Mouse (Mus musculus) heart, embryonic 12.5 days (tissue): ENCODE results near the gene Zc3h7a. TPM values are rescaled to one million over a fixed set of nuclear protein-coding genes. Genes with fewer than 3 reads are reported as not detected.

Experiments
- ATAC-seq: fragments of 200-750 bp; cut with Nextera tagmentation; 2 replicates; pipeline ENCODE4 v1.8.0; 2017; ENCODE audit warnings: moderate TSS enrichment, moderate library complexity; ENCODE audit not compliant: insufficient number of reproducible peaks, low FRiP score
- H3K27ac ChIP-seq: fragments of 300-500 bp; sonication (generic); 2 replicates; pipeline ENCODE4 v1.5.1; 2016; ENCODE audit warnings: mild to moderate bottlenecking, moderate library complexity; ENCODE audit not compliant: poor library complexity, severe bottlenecking
- H3K27me3 ChIP-seq: fragments of 300-500 bp; sonication (generic); replicated peaks from 2 replicates; pipeline ENCODE4 v1.6.1; 2016; ENCODE audit warnings: mild to moderate bottlenecking, moderate library complexity
- H3K36me3 ChIP-seq: fragments of 300-500 bp; sonication (generic); 2 replicates; pipeline ENCODE4 v1.6.1; 2016; ENCODE audit warnings: mild to moderate bottlenecking, moderate library complexity
- H3K4me1 ChIP-seq: fragments of 300-500 bp; sonication (generic); replicated peaks from 2 replicates; pipeline ENCODE4 v1.6.1; 2016; ENCODE audit warnings: mild to moderate bottlenecking
- H3K4me2 ChIP-seq: fragments of 300-500 bp; sonication (generic); 2 replicates; pipeline ENCODE4 v1.6.1; 2016; ENCODE audit warnings: mild to moderate bottlenecking, moderate library complexity
- H3K4me3 ChIP-seq: fragments of 300-500 bp; sonication (generic); 2 replicates; pipeline ENCODE4 v1.5.1; 2016; ENCODE audit warnings: mild to moderate bottlenecking
- H3K9ac ChIP-seq: fragments of 300-500 bp; sonication (generic); 2 replicates; pipeline ENCODE4 v1.6.1; 2016; ENCODE audit warnings: mild to moderate bottlenecking, moderate library complexity
- H3K9me3 ChIP-seq: fragments of 300-500 bp; sonication (generic); replicated peaks from 2 replicates; pipeline ENCODE4 v1.6.1; 2016; ENCODE audit warnings: mild to moderate bottlenecking, moderate library complexity
- WGBS: fragments of 180-500 bp; shearing (Covaris S2); methylation state at CpG from one replicate; pipeline ENCODE4 v1.1.7; 2016; 5-methylcytosine and 5-hydroxymethylcytosine counted together
- microRNA-seq: library from miRNA; unstranded; fragments of <30 nt; microRNA quantifications from one replicate; pipeline ENCODE4, GENCODE M21; 2017
- polyA plus RNA-seq: library from polyadenylated mRNA; unstranded; fragments of >200 nt; fragmentation: Nextera tagmentation; extraction: Ambion mirVana; gene quantifications from 2 replicates; pipeline ENCODE4 v1.2.1, GENCODE M21; 2016

Gene Zc3h7a
- polyA plus RNA-seq, 1 experiment from 2014 or later: 77.9 TPM

GRCm38 (mm10) chr16:11093717-11094386, 82.3 kb downstream of the Zc3h7a start:
- no peak overlapping the region for H3K9ac ChIP-seq
- H3K36me3 ChIP-seq: peaks cover 41% of the 10 kb centered on the region
- H3K4me2 ChIP-seq: no peak overlapping the region
- no peaks in the 10 kb centered on the region for H3K27me3 ChIP-seq
- WGBS: 78% methylated on average over 13 of the region's 13 CpGs
- H3K9me3 ChIP-seq: no peaks in the 10 kb centered on the region
- no peak overlapping the region for H3K27ac ChIP-seq
- ATAC-seq: no peak
- peaks cover 27% of the 10 kb centered on the region for H3K4me1 ChIP-seq
- no peak overlapping the region for H3K4me3 ChIP-seq

- Histone ChIP-seq H3K4me3 (no peak overlapping the region), H3K9ac (no peak overlapping the region), H3K9me3 (no peaks in the 10 kb centered on the region), H3K4me1 (peaks cover 24% of the 10 kb centered on the region), H3K27me3 (no peaks in the 10 kb centered on the region), H3K36me3 (peaks cover 54% of the 10 kb centered on the region), H3K27ac (peak overlapping the region; percentile 65), H3K4me2 (no peak overlapping the region)
- 37% methylated on average over 3 of the region's 3 CpGs for WGBS
- ATAC-seq: no peak
Observed at GRCm38 (mm10) chr16:11092523-11092922, 83.7 kb downstream of the Zc3h7a start.

- ATAC-seq: no peak
- peak overlapping the region; percentile 65 for H3K27ac ChIP-seq
- no peak overlapping the region for H3K4me3 ChIP-seq
- H3K4me2 ChIP-seq: no peak overlapping the region
- 42% methylated on average over 4 of the region's 4 CpGs for WGBS
- peaks cover 59% of the 10 kb centered on the region for H3K36me3 ChIP-seq
- no peaks in the 10 kb centered on the region for H3K27me3 ChIP-seq
- H3K9me3 ChIP-seq: no peaks in the 10 kb centered on the region
- H3K4me1 ChIP-seq: peaks cover 24% of the 10 kb centered on the region
- H3K9ac ChIP-seq: no peak overlapping the region
Observed at GRCm38 (mm10) chr16:11092061-11092460, 84.1 kb downstream of the Zc3h7a start.

GRCm38 (mm10) chr16:11090836-11091570, 85.2 kb downstream of the Zc3h7a start:
- no peak overlapping the region for H3K9ac ChIP-seq
- no peak overlapping the region for H3K4me2 ChIP-seq
- H3K27me3 ChIP-seq: no peaks in the 10 kb centered on the region
- no peaks in the 10 kb centered on the region for H3K9me3 ChIP-seq
- H3K4me1 ChIP-seq: peaks cover 24% of the 10 kb centered on the region
- ATAC-seq: no peak
- peaks cover 63% of the 10 kb centered on the region for H3K36me3 ChIP-seq
- no peak overlapping the region for H3K27ac ChIP-seq
- no peak overlapping the region for H3K4me3 ChIP-seq
- 78% methylated on average over 10 of the region's 10 CpGs for WGBS

- Histone ChIP-seq H3K9ac (no peak overlapping the region), H3K4me3 (no peak overlapping the region), H3K9me3 (no peaks in the 10 kb centered on the region), H3K27me3 (no peaks in the 10 kb centered on the region), H3K36me3 (peaks cover 89% of the 10 kb centered on the region), H3K4me1 (peaks cover 5% of the 10 kb centered on the region), H3K27ac (no peak overlapping the region), H3K4me2 (no peak overlapping the region)
- no peak for ATAC-seq
- 86% methylated on average over 5 of the region's 5 CpGs for WGBS
Observed at GRCm38 (mm10) chr16:11086856-11087588, 89.2 kb downstream of the Zc3h7a start.

Small RNAs within 50 kb of the gene (microRNA-seq; reads per million reads assigned to microRNA genes)
- 133 reads per million, percentile 57 among the genes with 10 or more reads in this experiment for gene Gm23935

Other genes with a start within 250 kb of the Zc3h7a start
- 38.7 and 39.4 TPM in 2 replicates for gene Snn, start 115.4 kb downstream of the Zc3h7a start, polyA plus RNA-seq
- gene Litaf, start 110.2 kb downstream of the Zc3h7a start, polyA plus RNA-seq: 63.6 and 64.5 TPM in 2 replicates
- gene Txndc11, start 41.7 kb downstream of the Zc3h7a start, polyA plus RNA-seq: 36.7 and 37.2 TPM in 2 replicates
- 146 and 152 TPM in 2 replicates for gene Rsl1d1, start 26.9 kb upstream of the Zc3h7a start, polyA plus RNA-seq
- gene Gspt1, start 77.9 kb upstream of the Zc3h7a start, polyA plus RNA-seq: 74.9 and 77.5 TPM in 2 replicates
- gene Tnfrsf17, start 137.4 kb upstream of the Zc3h7a start, polyA plus RNA-seq: not detected in 2 replicates
- 5.4 and 6.7 TPM in 2 replicates for gene Snx29, start 146.5 kb upstream of the Zc3h7a start, polyA plus RNA-seq